Mouse (Mus musculus) heart, adult 2 months (tissue): Measurements from ENCODE around the gene Zfp493.

Source experiments
- CTCF ChIP-seq: fragments of 200-600 bp; IDR thresholded peaks from 2 replicates; pipeline ENCODE4 v1.8.1; 2022; ENCODE audit warnings: antibody characterized with exemption, mild to moderate bottlenecking, moderate library complexity
- EP300 ChIP-seq: fragments of 200-500 bp; IDR thresholded peaks from 2 replicates; pipeline ENCODE4 v1.6.1; 2011; ENCODE audit warnings: low read depth, low read length, control low read depth; ENCODE audit not compliant: insufficient read depth
- POLR2A ChIP-seq: fragments of 200-500 bp; IDR thresholded peaks from 2 replicates; pipeline ENCODE4 v1.6.1; 2011; ENCODE audit warnings: mild to moderate bottlenecking, low read depth, low read length, control low read depth; ENCODE audit not compliant: insufficient read depth

- TF ChIP-seq POLR2A = no peak
- no peak for TF ChIP-seq CTCF
- no peak for TF ChIP-seq EP300
These were observed 32.2 kb downstream of the Zfp493 start for GRCm38 (mm10) chr13:67811651-67812210.
